In the genomic region with DNA sequence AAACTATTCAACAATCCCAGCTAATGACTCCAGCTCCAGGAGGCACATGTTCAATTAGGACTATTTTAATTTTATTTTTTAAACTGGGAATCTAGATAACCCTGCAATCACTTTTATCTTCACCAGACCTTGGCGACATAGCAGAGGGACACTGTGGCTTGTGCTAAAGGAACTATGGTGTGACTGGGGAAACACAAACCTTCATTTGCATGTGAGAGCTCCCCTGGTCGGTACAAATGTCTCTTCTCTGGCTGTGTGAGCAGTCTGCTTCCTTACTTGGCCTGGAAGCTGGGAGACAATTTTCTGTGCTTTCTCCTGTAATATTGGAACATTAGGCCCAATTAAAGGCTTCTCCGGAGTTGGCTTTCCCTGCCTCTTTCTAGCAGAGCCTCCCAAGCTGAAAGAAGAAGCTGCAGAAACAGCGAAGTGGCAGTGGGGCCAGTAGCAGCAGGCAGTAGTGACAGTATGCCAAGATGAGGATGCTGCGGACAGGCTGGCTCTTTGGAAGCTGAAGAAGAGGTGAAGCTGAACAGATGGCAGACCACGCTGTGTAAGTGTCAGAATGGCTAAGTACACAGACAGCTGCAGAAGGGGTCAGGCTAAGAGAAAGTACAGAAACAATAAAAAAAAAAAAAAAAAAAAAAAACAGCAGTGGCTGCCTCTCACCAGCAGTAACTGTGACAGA, we compare ENCODE assay signal across 11 mouse cellular contexts.
DNase-seq lines count a peak whose midpoint lies in the region; ATAC-seq and TF ChIP-seq lines count a peak whose summit lies in the region.
"Had no signal": no experiment of that assay in that cellular context is flagged by ENCODE, and none has a peak within 500 bp of the region (broad histone marks: within the 10 kb centered on the region; RNA-seq: fewer than 3 reads in every experiment).

No protein-coding gene starts in this region.

- 39% methylated on average over 6 of the region's 6 CpGs for WGBS in stomach, embryonic 14.5 days
- 43% methylated on average over 6 of the region's 6 CpGs for WGBS in stomach, postnatal 0 days
- WGBS in forebrain, embryonic 14.5 days: 21% methylated on average over 6 of the region's 6 CpGs

- TF ChIP-seq EP300 in stomach, postnatal 0 days (optimal IDR thresholded peaks at IDR 0.05): no peak

- no peak overlapping the region for H3K4me3 ChIP-seq in stomach, embryonic 14.5 days (ENCODE audit: low read depth, low read length)
- H3K4me3 ChIP-seq in stomach, postnatal 0 days (ENCODE audit: low read depth, low read length): no peak overlapping the region
- no peak overlapping the region for H3K4me3 ChIP-seq in forebrain, embryonic 14.5 days (ENCODE audit: low read depth, low read length)
- H3K4me3 ChIP-seq: gastrocnemius, adult 2 months had no signal

- no peaks in the 10 kb centered on the region for H3K36me3 ChIP-seq in stomach, embryonic 14.5 days (ENCODE audit: control insufficient read depth, insufficient read depth, low read length)
- H3K36me3 ChIP-seq in stomach, postnatal 0 days (ENCODE audit: control insufficient read depth, insufficient read depth, low read length): no peaks in the 10 kb centered on the region
- no peaks in the 10 kb centered on the region for H3K36me3 ChIP-seq in forebrain, embryonic 14.5 days (ENCODE audit: control insufficient read depth, insufficient read depth, low read length)

- no peak for ATAC-seq in stomach, embryonic 14.5 days (ENCODE audit: insufficient number of reproducible peaks, insufficient read depth, low FRiP score, low read depth)
- no peak for ATAC-seq in stomach, postnatal 0 days (ENCODE audit: low FRiP score, low TSS enrichment)
- peak; percentile 89 for ATAC-seq in forebrain, embryonic 14.5 days
- no peak for ATAC-seq in granulocyte monocyte progenitor cell, adult 5-6 weeks (replicated peaks; ENCODE audit: poor library complexity, severe bottlenecking)

- no peak overlapping the region for H3K9ac ChIP-seq in stomach, embryonic 14.5 days (replicated peaks; ENCODE audit: low read depth, low read length)
- no peak overlapping the region for H3K9ac ChIP-seq in stomach, postnatal 0 days (ENCODE audit: low read length)
- no peak overlapping the region for H3K9ac ChIP-seq in forebrain, embryonic 14.5 days (ENCODE audit: low read length)

- H3K4me1 ChIP-seq in stomach, embryonic 14.5 days (ENCODE audit: control insufficient read depth, insufficient read depth, low read length): no peaks in the 10 kb centered on the region
- H3K4me1 ChIP-seq in stomach, postnatal 0 days (replicated peaks; ENCODE audit: control insufficient read depth, insufficient read depth): no peaks in the 10 kb centered on the region
- H3K4me1 ChIP-seq in forebrain, embryonic 14.5 days (ENCODE audit: control insufficient read depth, insufficient read depth, low read length): peaks cover 4% of the 10 kb centered on the region; the same call in 1 of the 2 replicates

- H3K4me2 ChIP-seq in stomach, embryonic 14.5 days (replicated peaks; ENCODE audit: low read depth, low read length): no peak overlapping the region
- no peak overlapping the region for H3K4me2 ChIP-seq in stomach, postnatal 0 days (replicated peaks; ENCODE audit: low read depth)
- H3K4me2 ChIP-seq in forebrain, embryonic 14.5 days (ENCODE audit: low read length): no peak overlapping the region

- H3K9me3 ChIP-seq in stomach, embryonic 14.5 days (ENCODE audit: control insufficient read depth, low read depth, low read length): no peaks in the 10 kb centered on the region
- no peaks in the 10 kb centered on the region for H3K9me3 ChIP-seq in stomach, postnatal 0 days (ENCODE audit: control insufficient read depth, low read length)
- H3K9me3 ChIP-seq in forebrain, embryonic 14.5 days (replicated peaks; ENCODE audit: control insufficient read depth, low read length): no peaks in the 10 kb centered on the region

- DNase-seq in stomach, postnatal 0 days (ENCODE audit: low spot score): no peak
- peak; percentile 68 for DNase-seq in forebrain, embryonic 14.5 days (ENCODE audit: low spot score)
- DNase-seq in mesoderm, embryonic 11.5 days (ENCODE audit: low read depth, low spot score): peak; percentile 36
- peak; percentile 8 for DNase-seq in right cerebral cortex, postnatal 25 days
- no peak for DNase-seq in natural killer cell, adult 2 months (ENCODE audit: low spot score in 2 of 2)
- no peak for DNase-seq in thymus, postnatal 25 days
- DNase-seq: gastrocnemius, adult 2 months; lung, postnatal 4 days; thymus, postnatal 4 days had no signal

- H3K27me3 ChIP-seq in stomach, embryonic 14.5 days (ENCODE audit: control insufficient read depth, insufficient read depth, low read length): no peaks in the 10 kb centered on the region
- H3K27me3 ChIP-seq in stomach, postnatal 0 days (ENCODE audit: control insufficient read depth, insufficient read depth, low read length): no peaks in the 10 kb centered on the region
- H3K27me3 ChIP-seq in forebrain, embryonic 14.5 days (replicated peaks; ENCODE audit: control insufficient read depth, insufficient read depth, low read length): no peaks in the 10 kb centered on the region

- no peak for TF ChIP-seq CTCF in stomach, postnatal 0 days (IDR thresholded peaks at IDR 0.05; ENCODE audit: low read depth)

- H3K27ac ChIP-seq in stomach, embryonic 14.5 days (ENCODE audit: low read length): 0 out of 2 replicates have a peak overlapping the region, but pooled peaks have one; percentile 36
- no peak overlapping the region for H3K27ac ChIP-seq in stomach, postnatal 0 days (replicated peaks)
- 0 out of 2 replicates have a peak overlapping the region, but pooled peaks have one; percentile 27 for H3K27ac ChIP-seq in forebrain, embryonic 14.5 days (ENCODE audit: low read depth, low read length)
- H3K27ac ChIP-seq: gastrocnemius, adult 2 months had no signal

Comparison
In these comparisons a context has a peak if more than half of its experiments do, and no peak if none do; other contexts are left out.
1. DNase-seq: peak in forebrain, embryonic 14.5 days (single experiment), mesoderm, embryonic 11.5 days (single experiment) and right cerebral cortex, postnatal 25 days (single experiment); none in stomach, postnatal 0 days (single experiment), natural killer cell, adult 2 months (0 of 2) and thymus, postnatal 25 days (single experiment).